Mouse (Mus musculus) midbrain, embryonic 16.5 days (tissue): ENCODE results near the gene Atp8a2. TPM values are rescaled to one million over a fixed set of nuclear protein-coding genes. Genes with fewer than 3 reads are reported as not detected.
A peak's percentile ranks its signal among the peaks of the same experiment; 100 is the strongest.

Experiments used
- ATAC-seq: fragments of 200-750 bp; cut with Nextera tagmentation; 2 replicates; pipeline ENCODE4 v1.8.0; 2017; ENCODE audit warnings: moderate TSS enrichment
- H3K27ac ChIP-seq: fragments of 300-500 bp; sonication (generic); 2 replicates; pipeline ENCODE4 v1.5.1; 2014; ENCODE audit warnings: mild to moderate bottlenecking, low read length, mixed read lengths
- H3K27me3 ChIP-seq: fragments of 300-500 bp; sonication (generic); 2 replicates; pipeline ENCODE4 v1.6.1; 2014; ENCODE audit warnings: low read depth, low read length, mixed read lengths; ENCODE audit not compliant: control insufficient read depth, insufficient read depth
- H3K36me3 ChIP-seq: fragments of 300-500 bp; sonication (generic); 2 replicates; pipeline ENCODE4 v1.6.1; 2014; ENCODE audit warnings: mild to moderate bottlenecking, low read length, moderate library complexity, mixed read lengths; ENCODE audit not compliant: control insufficient read depth, insufficient read depth
- H3K4me1 ChIP-seq: fragments of 300-500 bp; sonication (generic); 2 replicates; pipeline ENCODE4 v1.6.1; 2014; ENCODE audit warnings: mild to moderate bottlenecking, low read length, mixed read lengths; ENCODE audit not compliant: control insufficient read depth, insufficient read depth
- H3K4me2 ChIP-seq: fragments of 300-500 bp; sonication (generic); 2 replicates; pipeline ENCODE4 v1.6.1; 2014; ENCODE audit warnings: mild to moderate bottlenecking, low read length, mixed read lengths
- H3K4me3 ChIP-seq: fragments of 300-500 bp; sonication (generic); 2 replicates; pipeline ENCODE4 v1.5.1; 2014; ENCODE audit warnings: low read depth, mild to moderate bottlenecking, low read length, moderate library complexity, mixed read lengths
- H3K9ac ChIP-seq: fragments of 300-500 bp; sonication (generic); 2 replicates; pipeline ENCODE4 v1.6.1; 2014; ENCODE audit warnings: low read depth, low read length, mixed read lengths
- H3K9me3 ChIP-seq: fragments of 300-500 bp; sonication (generic); replicated peaks from 2 replicates; pipeline ENCODE4 v1.6.1; 2014; ENCODE audit warnings: mild to moderate bottlenecking, low read length, mixed read lengths; ENCODE audit not compliant: control insufficient read depth, poor library complexity, severe bottlenecking
- WGBS: fragments of 180-500 bp; shearing (Covaris S2); extraction: QIAGEN DNeasy Blood & Tissue Kit; methylation state at CpG from one replicate; pipeline ENCODE4 v1.1.7; 2014; 5-methylcytosine and 5-hydroxymethylcytosine counted together
- polyA plus RNA-seq: library from polyadenylated mRNA; unstranded; fragments of >200 nt; fragmentation: Nextera tagmentation; extraction: Ambion mirVana; gene quantifications from 2 replicates; pipeline ENCODE4 v1.2.1, GENCODE M21; 2015

The Atp8a2 gene
- polyA plus RNA-seq, 1 experiment from 2014 or later, result 45.6 TPM

GRCm38 (mm10) chr14:59741752-59742151 is 455.2 kb downstream of the Atp8a2 start:
- H3K27me3 ChIP-seq, result peaks cover 8% of the 10 kb centered on the region
- no peaks in the 10 kb centered on the region for H3K36me3 ChIP-seq
- no peak overlapping the region for H3K4me3 ChIP-seq
- 95% methylated on average over 5 of the region's 5 CpGs for WGBS
- no peak overlapping the region for H3K4me2 ChIP-seq
- H3K9me3 ChIP-seq, result no peaks in the 10 kb centered on the region
- peaks cover 8% of the 10 kb centered on the region for H3K4me1 ChIP-seq
- H3K27ac ChIP-seq, result no peak overlapping the region
- ATAC-seq, result no peak
- H3K9ac ChIP-seq, result no peak overlapping the region

DNA sequence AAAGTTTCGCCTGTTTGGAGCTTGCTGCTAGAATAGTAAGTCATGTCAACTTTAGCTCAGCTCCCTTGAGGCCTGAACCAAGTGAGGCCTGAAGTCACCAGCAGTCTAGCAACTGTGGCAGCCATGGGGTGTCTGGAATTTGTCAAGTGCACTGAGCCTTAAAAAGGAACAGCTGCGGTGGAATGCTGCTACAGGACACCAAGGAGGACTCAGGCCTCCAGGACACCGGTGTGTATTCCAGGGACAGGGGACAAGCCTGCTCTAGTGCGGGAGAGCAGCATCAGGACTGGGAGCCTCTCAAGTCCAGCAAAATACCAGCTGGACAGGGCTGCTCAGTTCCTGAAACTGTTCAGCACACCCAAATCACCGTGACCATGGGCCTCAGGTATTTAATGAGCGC is 457.5 kb downstream of the Atp8a2 start:
- peaks cover 8% of the 10 kb centered on the region for H3K27me3 ChIP-seq
- no peaks in the 10 kb centered on the region for H3K9me3 ChIP-seq
- H3K4me1 ChIP-seq, result peaks cover 12% of the 10 kb centered on the region
- no peak overlapping the region for H3K9ac ChIP-seq
- H3K4me2 ChIP-seq, result no peak overlapping the region
- H3K36me3 ChIP-seq, result no peaks in the 10 kb centered on the region
- no peak overlapping the region for H3K4me3 ChIP-seq
- 66% methylated on average over 6 of the region's 6 CpGs for WGBS
- no peak for ATAC-seq
- no peak overlapping the region for H3K27ac ChIP-seq

DNA sequence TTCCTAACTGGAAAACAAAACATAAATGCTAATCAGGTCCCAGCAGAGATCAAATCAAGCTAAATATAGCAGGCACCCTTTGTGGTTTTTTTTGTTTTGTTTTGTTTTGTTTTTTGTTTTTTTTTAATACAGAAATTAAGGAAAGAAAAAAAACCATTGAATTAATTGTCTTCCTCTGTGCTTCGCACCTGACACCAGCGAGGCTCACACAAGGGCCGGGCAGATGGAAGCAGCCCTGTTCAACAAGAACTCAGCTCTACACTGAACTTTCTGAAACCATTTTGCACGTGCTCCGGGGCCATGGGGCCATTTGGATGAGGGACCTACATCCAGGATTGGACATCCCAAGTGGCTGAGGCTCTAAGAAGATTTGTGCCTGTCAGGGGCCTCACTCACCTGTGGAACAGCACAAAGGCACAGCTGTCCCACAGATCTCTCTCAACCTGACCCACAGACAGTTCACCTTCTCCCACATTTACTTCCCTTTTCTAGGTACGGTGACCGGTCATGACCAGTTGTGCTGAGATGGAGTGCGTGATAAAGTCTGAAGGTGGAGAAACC is 459.2 kb downstream of the Atp8a2 start:
- H3K9me3 ChIP-seq, result no peaks in the 10 kb centered on the region
- no peak overlapping the region for H3K4me3 ChIP-seq
- no peaks in the 10 kb centered on the region for H3K36me3 ChIP-seq
- no peak overlapping the region for H3K4me2 ChIP-seq
- H3K27me3 ChIP-seq, result peaks cover 4% of the 10 kb centered on the region
- H3K27ac ChIP-seq, result no peak overlapping the region
- no peak overlapping the region for H3K9ac ChIP-seq
- peaks cover 12% of the 10 kb centered on the region for H3K4me1 ChIP-seq
- 46% methylated on average over 8 of the region's 8 CpGs for WGBS
- ATAC-seq, result no peak

- no peaks in the 10 kb centered on the region for H3K36me3 ChIP-seq
- ATAC-seq, result peak; percentile 87
- H3K4me1 ChIP-seq, result peaks cover 12% of the 10 kb centered on the region
- H3K9ac ChIP-seq, result no peak overlapping the region
- H3K9me3 ChIP-seq, result no peaks in the 10 kb centered on the region
- H3K27me3 ChIP-seq, result peaks cover 3% of the 10 kb centered on the region
- peak overlapping the region; percentile 13; the same call in 1 of the 2 replicates for H3K27ac ChIP-seq
- no peak overlapping the region for H3K4me2 ChIP-seq
- WGBS, result 8% methylated on average over 9 of the region's 9 CpGs
- no peak overlapping the region for H3K4me3 ChIP-seq
These were observed 459.9 kb downstream of the Atp8a2 start for GRCm38 (mm10) chr14:59736861-59737700.

- no peak for ATAC-seq
- 50% methylated on average over 3 of the region's 3 CpGs for WGBS
- no peak overlapping the region for H3K4me3 ChIP-seq
- no peak overlapping the region for H3K27ac ChIP-seq
- H3K9ac ChIP-seq, result no peak overlapping the region
- H3K4me2 ChIP-seq, result no peak overlapping the region
- H3K36me3 ChIP-seq, result no peaks in the 10 kb centered on the region
- no peaks in the 10 kb centered on the region; the same call in 1 of the 2 replicates for H3K27me3 ChIP-seq
- H3K9me3 ChIP-seq, result no peaks in the 10 kb centered on the region
- 0 out of 2 replicates have a peak, but pooled peaks cover 2% of the 10 kb centered on the region for H3K4me1 ChIP-seq
These were observed 467.0 kb downstream of the Atp8a2 start for GRCm38 (mm10) chr14:59730043-59730390.

DNA sequence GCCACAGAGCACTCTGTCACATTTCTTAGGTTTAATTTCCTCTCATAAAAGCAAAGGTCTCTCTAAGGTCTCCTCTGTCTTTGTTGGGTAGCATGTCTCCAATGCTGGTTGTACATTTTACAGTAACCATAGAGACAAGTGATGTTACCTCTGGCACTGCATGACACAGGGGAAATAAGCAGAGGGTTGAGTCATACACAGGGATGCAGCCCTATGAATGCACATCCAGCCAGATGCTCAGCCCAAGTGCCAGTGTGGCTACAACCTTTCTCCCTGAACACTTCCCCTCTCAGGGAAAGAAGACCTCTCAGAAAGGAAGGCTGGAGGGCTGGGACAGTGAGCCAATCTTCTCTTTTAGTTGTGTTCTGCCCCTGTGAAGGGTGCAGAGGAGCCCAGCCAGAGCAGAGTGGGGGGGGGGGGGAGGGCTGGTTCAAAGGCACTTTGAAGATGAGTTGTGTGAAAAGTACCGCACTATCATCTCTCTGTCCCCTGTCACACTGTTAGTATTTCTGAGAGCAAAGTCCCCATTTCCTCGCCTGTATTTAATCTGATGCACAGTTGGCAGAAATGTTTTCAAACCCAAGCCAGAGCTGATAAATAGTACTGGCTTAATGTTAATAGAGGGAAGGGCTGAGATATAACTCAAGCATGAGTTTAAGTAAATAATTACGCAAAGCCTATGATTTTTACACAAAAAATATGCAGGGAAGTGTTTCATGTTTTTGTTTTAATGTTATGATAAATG is 467.5 kb downstream of the Atp8a2 start:
- H3K27ac ChIP-seq, result no peak overlapping the region
- no peaks in the 10 kb centered on the region; the same call in 1 of the 2 replicates for H3K27me3 ChIP-seq

GRCm38 (mm10) chr14:59727016-59727415 is 470.0 kb downstream of the Atp8a2 start:
- 90% methylated on average over 4 of the region's 4 CpGs for WGBS
- Histone ChIP-seq H3K9ac (no peak overlapping the region), H3K27ac (no peak overlapping the region), H3K4me2 (no peak overlapping the region), H3K27me3 (no peaks in the 10 kb centered on the region; the same call in 1 of the 2 replicates), H3K4me1 (0 out of 2 replicates have a peak, but pooled peaks cover 2% of the 10 kb centered on the region), H3K9me3 (no peaks in the 10 kb centered on the region), H3K36me3 (no peaks in the 10 kb centered on the region), H3K4me3 (no peak overlapping the region)
- ATAC-seq, result no peak

More for the DNA sequence above, 467.5 kb downstream of the Atp8a2 start:
- peak; percentile 44; the same call in 1 of the 2 replicates for ATAC-seq
- H3K4me2 ChIP-seq, result no peak overlapping the region
- 0 out of 2 replicates have a peak, but pooled peaks cover 2% of the 10 kb centered on the region for H3K4me1 ChIP-seq
- no peaks in the 10 kb centered on the region for H3K9me3 ChIP-seq
- H3K36me3 ChIP-seq, result no peaks in the 10 kb centered on the region
- no peak overlapping the region for H3K4me3 ChIP-seq
- H3K9ac ChIP-seq, result no peak overlapping the region
- 62% methylated on average over 3 of the region's 3 CpGs for WGBS

DNA sequence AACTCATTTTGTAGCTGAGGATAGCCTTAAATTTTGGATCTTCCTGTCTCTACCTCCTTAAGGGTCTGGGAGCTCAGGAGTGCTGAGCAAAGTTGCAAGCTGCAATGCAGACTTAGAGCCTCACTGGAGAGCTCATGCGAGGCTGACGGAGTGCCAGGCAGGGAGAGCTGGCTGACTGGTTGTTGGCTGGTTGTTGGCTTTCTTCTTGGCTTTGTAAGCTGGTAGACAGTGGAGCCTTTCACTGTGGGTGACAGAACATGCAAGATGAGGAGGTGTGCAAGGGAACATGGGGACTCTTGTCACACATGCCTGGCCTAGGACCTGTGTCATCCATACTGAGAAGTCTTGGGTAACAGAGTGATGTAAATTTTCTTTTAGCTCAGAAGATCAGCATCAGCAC is 473.8 kb downstream of the Atp8a2 start:
- 86% methylated on average over 2 of the region's 2 CpGs for WGBS
- no peaks in the 10 kb centered on the region for H3K4me1 ChIP-seq
- no peak for ATAC-seq

More for the DNA sequence above, 473.8 kb downstream of the Atp8a2 start:
- no peak overlapping the region for H3K4me3 ChIP-seq
- H3K27ac ChIP-seq, result no peak overlapping the region
- H3K36me3 ChIP-seq, result no peaks in the 10 kb centered on the region
- no peaks in the 10 kb centered on the region for H3K27me3 ChIP-seq
- H3K9me3 ChIP-seq, result no peaks in the 10 kb centered on the region
- no peak overlapping the region for H3K9ac ChIP-seq
- H3K4me2 ChIP-seq, result no peak overlapping the region
